Mouse (Mus musculus) frontal cortex, postnatal 10 days (tissue): ENCODE data around the gene Ddah1.
A peak's percentile ranks its signal among the peaks of the same experiment; 100 is the strongest.

Source experiments
- DNase-seq, 2 experiments: peaks; one replicate each; pipeline ENCODE4 v3.0.0; 2022; ENCODE audit warnings: low spot score in 2 of 2, mixed read lengths in 1 of 2

Gene Ddah1

DNA sequence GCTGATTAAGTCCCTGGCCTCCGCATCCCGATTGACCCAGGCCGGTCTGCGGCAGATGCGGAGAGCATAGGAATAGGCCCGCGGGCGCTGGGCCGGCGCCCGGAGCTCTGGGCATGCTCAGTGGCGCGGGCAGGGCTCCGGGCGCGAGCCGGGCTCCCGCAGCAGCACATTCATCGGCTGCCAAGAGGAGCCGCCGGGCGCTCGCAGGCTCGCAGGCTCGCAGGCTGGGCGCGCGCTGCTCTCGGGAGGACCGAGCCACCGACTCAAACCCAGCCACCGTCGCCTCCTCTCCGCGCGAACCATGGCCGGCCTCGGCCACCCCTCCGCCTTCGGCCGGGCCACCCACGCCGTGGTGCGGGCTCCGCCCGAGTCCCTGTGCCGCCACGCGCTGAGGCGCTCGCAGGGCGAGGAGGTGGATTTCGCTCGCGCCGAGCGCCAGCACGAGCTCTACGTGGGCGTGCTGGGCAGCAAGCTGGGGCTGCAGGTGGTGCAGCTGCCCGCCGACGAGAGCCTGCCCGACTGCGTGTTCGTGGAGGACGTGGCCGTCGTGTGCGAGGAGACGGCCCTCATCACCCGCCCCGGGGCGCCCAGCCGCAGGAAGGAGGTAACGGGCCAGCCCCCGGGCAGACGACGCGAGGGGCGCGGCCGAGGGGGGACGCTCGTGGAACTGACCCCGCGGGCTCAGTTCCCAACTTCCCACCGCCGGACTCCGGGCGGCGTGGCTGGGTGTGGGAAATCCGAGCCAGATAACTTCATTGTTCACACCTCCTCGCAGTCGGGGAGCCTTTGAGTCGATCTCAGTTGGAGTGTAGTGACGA, at the start of gene Ddah1:
TSS of gene Ddah1 (plus strand) at position 115 of the 818 bp plus-strand sequence.
- DNase-seq = peak; percentile 51 to 73

DNA sequence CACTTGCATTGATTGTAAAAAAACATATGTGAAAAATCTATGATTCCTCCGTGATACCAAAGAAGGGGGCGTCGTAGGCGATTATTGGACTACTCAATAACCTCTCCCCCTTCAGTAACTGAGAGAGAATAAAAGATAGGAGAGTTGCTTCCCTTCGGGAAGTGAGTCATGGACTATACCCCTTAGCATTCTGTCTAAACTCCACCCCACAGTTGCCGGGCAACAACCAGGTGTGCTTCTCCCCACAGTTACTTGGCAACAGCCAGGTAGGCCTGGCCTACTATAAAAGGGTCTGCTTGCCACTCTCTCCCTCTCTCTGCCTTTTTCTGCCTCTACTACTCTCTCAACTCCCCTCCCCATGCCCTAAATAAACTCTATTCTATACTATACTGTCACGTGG, 42.6 kb upstream of the Ddah1 start:
- no peak for DNase-seq

DNA sequence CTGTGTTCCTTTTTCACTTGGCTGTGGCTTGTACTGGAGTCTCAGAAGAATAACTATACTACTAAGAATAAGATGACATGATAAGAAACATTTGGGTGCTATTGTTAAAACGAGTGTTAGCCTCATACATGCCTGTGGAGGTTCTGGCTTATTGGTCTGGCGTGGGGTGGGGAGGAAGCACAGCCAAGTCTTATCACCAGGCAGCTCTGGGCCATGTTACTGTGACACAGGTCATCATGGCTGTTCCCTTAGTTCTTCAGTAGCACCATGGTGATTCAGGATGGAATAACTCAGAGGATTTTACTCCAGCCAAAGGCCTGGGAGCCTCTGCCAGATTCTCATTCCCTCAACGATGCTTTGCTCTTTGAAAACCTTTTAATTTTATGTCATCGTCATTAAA, 38.8 kb upstream of the Ddah1 start:
- no peak for DNase-seq

DNA sequence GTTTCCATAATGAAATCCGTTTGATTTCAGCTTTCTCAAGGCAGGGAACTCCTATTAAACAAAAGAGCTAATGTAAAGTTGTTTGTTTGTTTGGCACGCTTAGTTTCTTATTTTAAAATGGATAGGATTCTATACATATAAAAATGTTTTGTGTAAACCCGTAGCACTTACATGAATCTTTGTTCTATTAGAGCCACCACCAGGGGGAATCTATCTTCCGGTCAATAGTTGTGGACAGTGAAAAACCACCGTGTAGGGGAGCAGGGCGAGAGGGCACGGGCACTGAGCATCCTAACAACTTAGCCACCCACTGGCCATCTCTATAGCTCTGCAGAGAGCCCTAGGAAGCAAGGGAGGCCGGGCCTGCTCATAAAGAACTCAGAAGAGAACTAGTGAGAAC, 33.4 kb upstream of the Ddah1 start:
- no peak for DNase-seq

DNA sequence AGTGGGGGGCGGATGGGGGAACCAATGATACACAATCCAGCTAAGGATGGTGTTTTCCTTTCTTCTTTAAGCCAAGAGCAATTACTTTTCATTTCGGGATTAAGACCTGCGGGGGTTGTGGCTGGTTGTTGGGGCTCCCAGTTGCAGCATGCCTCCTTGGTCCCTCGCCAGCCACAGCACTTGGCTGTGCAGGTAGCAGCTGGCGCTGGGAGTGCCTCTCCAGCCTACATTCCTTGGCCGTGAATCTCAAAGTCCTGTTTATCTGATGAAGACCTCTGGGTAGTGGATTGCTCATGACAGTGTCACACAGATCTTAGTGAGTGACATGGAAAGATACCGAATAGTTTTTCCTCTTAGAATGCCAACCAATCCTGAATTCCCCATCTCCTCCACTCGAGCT, 30.1 kb upstream of the Ddah1 start:
- DNase-seq = no peak

DNA sequence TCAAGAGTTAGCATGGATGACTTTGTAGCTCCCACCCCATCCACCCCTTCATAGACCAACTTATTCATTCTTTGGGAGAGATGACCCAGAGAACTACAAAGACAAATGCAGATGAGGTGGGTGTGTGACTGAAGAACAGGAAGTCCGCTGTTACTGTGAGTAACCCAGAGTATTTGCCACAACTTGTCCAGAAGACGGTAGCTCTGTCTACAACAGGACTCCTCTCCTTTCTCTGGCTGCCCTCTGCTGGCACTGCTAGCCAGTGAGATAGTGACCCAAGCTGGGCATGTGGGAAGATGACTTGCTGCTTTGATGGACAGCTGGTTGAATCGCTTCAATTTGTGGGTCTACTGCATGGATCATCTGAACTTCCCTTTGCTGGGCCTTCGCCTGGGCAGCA, 28.9 kb upstream of the Ddah1 start:
- no peak for DNase-seq

DNA sequence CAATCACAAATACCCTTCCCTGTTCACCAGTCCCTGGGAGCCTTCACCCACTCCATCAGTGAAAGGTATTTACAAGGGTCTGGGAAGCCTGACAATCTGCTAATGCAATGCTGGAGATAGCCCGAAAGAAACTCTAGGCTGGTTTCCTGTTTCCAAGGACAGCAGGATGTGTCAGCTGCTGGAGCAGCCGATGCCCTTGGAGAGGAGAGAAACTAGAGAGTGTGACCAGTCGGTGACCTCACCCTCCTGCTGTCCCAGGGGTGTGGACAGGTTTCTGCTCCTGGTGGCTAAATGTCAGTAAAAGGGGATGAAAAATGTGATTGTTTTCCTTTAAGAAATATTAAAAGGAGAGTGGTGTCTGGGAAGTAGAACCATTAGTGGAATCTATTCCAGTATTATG, 28.4 kb upstream of the Ddah1 start:
- no peak for DNase-seq

DNA sequence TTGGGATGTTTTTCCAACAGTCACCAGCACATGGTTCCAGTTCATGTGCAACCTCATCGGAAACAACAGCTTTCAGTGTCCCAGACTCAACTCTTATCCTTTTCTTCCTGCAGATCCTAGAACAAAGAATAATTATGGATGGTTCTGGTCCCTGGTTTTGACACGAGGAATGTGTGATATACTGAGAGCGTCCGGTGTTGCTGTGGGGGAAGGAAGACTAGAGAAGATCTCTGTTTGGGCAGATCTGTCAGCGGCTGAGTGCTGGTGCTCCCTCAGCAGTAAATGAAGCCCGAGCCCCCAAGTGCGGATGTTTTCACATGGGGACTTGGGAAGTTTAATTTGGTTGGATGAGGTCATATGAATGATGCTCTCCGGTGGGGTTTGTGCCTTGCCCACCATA, 23.6 kb upstream of the Ddah1 start:
- no peak for DNase-seq

DNA sequence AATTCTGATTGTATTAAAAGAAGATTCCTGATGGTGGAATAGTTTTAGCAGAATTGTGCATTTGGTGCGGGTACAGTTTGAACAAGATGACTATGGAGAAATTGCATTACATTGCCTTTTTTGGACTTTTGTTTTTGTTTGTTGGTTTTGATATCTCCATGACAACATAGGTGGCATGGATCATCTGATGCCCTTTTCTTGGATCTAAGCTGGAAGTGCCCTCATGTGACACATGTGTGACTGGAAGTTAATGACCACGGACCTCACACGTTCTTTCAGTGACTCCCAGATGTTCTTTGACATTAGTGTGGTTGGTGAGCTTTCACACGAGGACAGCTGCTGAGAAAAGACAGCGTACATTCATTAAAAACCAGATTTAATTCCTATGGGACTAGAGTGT, 21.9 kb upstream of the Ddah1 start:
- DNase-seq = no peak

DNA sequence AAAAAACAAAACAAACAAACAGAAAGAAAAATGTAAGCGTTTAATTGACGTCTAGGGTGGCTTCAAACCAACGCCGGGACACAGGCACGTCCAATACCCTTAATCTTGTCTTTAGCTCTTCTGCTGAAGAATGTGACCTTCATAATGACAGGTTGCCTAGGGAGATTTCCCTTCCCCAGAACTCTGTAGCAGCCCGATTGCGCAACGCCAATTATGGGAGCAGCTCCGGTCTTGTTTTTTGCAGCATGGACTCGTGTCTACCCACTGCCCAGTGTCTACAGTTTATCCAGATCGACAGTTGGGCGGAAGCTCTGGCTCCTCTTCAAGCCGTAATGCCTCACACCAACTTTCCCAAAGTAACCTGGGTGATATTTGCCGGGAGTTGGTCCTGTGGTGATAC, 19.8 kb upstream of the Ddah1 start:
- DNase-seq = no peak

DNA sequence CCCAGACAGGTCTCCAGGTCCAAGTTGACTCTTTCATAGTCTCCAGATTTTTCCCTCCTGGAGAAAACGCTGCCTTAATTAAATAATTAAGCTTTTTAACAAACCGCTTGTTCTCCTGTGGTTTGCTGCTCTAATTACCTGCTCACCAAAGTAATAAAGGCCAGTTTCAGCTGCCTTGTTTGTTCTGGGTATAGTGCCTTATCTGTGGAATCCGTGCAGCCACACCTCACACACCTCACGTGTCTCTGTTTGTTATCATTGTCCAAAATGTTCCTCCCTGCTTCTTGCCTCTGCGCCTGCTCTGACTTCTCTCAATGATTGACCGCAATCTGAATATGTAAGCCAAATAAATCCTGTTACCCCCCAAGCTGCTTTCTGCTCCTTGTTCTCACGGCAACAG, 18.6 kb upstream of the Ddah1 start:
- no peak for DNase-seq

DNA sequence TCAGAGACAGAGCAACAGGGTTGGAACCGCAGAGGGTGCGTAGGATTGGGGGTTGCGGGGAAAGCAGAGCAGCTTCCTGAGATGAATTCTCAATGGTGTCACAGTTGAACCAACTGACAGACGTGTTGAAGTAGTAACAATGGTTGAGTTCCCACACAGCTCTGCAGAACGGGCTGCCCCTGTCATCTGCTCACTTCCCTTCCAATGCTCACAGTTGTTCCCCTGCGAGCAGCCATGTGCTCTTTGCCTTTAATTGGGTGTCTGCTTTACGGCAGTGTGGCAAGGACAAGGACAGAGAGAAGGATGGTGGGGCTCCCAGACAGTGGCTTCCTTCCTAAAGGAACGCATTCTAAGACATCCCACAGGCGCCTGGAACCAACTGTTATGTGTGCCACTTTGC, 15.4 kb upstream of the Ddah1 start:
- no peak for DNase-seq

DNA sequence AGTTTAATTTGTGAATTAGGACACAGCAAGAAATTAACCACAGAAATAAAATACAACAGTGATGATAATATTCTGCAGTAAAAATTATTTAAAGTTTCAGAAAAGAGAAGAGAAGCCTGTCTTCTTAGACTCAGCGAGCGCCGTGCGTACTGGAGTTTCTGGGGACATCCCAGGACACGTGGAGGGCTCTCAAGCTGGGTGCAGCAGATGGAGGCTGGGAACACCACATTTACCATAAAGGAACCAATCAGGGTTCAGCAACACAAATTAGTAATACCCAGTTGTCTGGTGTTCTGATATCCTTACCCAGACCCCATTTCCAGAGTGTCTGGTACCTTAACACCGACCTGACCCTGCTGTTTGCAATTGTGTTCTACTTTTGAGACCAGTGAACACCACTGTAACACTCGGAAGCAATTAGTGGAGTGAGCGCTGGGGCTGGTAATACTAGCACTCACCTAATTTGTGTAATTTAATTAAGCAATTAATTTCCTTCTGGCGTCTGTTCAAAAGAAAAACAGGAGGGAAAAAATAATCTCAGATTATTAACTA, 14.9 kb upstream of the Ddah1 start:
- DNase-seq = no peak

DNA sequence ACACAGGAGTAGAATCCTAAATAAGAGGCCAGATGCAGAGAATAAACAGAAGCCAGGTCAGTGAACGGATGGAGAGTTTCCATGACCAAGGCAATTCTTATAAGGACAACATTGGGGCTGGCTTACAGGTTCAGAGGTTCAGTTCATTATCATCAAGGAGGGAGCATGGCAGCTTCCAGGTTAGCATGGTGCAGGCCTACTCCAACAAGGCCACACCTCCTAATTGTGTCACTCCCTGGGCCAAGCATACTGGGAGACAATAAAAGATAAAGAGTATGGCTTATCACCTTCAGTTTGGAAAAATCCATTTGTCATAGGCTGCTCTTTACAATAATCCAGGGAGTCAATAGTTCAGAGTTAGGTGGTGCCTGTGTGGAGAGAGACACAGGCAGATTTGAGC, 9.8 kb upstream of the Ddah1 start:
- no peak for DNase-seq

DNA sequence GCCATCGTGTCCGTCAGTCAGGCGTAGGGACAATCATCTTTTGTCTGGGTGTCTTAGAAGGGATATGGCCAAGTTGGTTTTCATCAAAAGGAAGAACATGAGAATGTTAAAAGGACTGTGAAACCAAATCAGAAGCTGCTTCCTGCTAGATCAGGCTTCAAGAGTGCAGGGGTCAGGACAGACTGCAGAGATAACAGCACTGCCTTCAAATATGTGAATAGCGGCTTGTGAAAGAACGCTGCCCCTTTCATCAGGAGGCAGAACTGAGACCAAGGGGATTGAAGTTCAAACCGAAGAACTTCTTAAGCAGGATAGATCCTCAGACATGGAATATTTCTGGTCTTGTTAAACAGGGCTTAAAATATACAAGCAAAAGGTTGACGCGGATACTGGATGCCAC, 2.0 kb upstream of the Ddah1 start:
- DNase-seq = no peak

DNA sequence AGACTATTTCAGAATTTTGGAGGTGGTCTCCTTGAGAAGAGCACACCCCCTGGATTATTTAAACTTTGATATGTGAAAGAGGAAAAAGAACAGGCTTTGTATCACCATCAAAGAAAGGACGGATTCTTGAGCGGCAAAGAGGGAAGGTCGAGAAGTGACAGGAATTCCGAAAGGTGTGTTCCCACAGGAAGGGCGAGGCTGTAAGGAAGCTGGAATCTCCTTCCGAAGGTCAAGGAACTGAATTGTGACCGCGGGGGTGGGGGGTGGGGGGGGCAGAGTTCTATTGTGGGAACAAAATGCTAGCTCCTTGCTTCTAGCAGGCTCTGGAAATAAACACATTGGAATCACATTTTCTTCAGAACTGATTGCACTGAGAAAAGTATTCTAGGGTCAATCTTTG, 1.3 kb upstream of the Ddah1 start:
- no peak for DNase-seq

DNA sequence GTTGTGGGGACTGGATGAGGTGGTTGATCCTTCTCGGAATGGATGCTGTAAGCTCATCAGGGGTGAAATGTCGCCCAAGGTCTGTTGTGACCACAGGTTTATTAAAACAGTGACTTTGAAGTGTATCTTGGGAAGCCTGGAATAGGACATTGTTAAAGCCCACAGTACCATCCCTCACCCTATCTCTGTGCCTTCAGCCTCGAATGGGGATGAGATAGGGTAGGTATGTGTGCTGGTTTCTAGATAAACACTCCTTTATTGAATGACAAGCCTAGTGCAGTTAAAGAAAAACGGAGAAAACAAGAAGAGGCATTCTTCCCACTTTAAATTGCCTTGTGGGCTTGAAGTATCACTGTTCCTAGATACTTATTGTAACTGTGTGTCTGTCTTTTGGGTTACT, 631 bp upstream of the Ddah1 start:
- no peak for DNase-seq

DNA sequence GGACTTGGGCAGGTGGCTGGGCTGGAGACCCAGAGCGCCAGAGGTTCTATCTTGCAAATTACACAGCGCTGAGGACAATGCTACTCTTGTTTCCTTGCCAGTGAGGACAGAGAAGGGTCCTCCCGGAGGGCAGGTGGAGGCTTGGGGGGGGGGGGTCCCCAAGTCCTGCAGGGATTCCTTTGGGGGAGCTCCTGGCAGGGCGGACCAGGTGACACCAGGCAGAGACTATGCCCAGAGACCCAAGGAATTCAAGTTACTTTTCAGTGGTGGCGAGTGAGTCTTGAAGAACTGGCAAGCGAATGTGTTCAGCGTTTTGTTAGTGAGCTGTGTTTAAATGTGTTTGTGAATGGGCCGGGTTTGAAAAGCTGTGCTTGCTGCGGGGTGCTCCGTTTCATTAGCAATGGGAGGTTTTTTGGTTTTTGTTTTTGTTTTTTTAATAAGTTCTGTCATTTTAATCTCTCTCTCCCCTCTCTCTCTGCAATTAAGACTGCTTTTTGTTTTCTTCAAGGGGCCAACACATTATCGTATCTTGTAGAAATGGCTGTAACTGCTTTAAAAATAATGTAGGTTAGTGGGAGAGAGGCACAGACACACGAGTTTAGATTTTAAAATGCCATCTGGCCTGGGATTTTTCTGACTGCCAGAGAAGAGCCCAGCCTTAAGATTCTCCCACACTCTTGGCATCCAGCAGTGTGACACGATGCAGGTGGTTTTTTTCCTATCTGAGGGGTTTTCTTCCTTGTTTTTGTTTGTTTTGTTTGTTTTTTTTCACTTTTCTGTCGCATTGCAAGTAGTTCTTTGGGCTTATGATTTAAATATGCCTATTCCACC, 1.1 kb downstream of the Ddah1 start:
- DNase-seq = peak in 1 of 2 experiments; percentile 14

DNA sequence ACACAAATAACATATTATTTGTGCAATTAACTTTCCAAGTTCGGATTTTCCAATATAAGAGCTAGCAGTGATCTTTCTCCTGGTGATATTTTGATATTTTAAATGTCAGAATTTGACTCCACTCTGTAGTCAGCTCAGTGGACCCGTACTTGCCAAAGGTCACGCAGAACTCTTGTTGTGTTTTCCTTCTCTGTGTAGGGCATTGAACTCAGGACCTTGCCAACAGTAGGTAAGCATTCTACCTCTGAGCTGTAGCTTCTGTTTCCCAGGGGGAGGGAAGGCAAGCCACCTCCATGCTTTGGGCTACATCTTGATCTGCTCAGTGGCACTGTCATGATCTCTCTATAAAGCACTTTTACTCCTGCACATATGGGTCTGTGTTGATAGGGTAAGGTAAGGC, 2.1 kb downstream of the Ddah1 start:
- DNase-seq = no peak

DNA sequence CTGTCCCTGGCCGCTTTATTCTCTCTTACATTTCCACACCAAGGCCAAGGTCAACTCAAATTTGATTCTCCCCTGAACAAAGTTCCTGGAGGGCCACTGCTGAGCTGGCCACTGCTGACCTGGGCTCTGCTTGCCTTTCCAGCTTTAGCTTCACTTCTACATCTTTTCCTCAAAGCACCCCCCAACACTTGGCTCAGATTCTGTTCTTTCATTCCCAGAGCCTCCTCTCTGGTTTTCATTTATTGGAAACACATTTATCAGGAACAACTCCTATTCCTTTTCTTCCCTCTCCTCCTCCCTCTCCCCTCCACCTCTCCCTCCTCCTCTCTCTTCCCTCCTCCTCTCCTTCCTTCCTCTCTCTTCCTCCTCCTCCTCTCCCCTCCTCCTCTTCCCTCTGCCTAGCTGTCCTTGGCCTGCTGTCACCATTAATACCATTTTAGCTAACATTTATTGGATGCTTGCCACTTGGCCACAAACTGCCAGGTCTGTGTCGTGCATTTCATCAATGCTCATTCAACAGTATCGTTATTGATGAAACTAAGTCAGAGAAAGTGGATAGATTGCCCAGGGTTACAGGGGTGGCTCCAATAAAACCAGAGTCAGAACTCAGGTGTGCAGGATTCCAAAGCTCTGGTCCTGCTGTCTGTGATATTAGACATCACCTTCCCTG, 3.2 kb downstream of the Ddah1 start:
- no peak for DNase-seq

DNA sequence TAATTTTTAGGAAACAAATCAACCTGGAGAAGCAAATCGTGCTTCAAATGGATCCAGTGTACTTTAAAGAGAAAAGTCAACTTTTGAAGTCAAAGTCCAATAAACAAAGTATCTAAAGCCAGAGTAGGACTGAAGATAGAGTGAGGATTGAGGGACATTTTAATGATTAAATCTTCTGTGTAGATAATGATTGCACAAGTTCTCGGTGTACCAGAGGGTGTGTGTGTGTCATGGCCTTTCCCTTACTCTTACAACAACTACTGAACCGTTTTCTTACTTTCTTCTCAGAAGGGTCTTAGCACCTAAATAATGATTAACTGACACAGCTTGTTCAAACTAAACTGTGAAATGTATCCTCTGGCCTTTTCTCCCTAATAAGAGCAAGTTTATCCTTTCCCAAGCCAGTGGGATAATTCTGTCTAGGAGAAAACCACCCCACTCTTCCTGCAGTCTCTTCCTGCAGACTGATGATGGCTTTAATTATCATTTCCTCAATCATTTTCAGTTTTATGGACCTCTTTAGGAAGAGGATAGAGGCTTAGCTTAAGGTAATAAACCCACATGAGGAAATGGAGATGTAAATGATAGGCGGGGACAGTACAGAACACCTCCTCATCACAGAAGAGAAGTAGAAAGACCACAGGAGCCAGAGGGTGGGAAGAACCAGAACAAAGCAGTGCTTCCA, 4.6 kb downstream of the Ddah1 start:
- no peak for DNase-seq

DNA sequence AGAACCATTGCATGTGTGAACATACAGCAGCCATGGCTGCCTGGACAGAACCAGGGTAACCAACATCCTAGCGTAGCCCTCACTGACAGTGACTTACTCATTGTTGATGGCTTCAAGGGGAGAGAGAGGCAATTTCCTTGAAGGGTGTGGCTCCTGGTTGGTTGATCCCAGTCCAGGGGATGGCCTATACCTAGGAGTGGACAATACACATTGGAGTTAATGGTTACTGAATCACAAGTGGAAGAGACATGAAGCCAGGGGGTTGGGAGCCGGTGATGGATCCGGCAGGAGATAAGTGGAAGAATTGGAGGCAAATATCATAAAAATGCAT, 5.1 kb downstream of the Ddah1 start:
- DNase-seq = no peak
